8 mouse cellular contexts compared by ENCODE assay signal in the genomic region with DNA sequence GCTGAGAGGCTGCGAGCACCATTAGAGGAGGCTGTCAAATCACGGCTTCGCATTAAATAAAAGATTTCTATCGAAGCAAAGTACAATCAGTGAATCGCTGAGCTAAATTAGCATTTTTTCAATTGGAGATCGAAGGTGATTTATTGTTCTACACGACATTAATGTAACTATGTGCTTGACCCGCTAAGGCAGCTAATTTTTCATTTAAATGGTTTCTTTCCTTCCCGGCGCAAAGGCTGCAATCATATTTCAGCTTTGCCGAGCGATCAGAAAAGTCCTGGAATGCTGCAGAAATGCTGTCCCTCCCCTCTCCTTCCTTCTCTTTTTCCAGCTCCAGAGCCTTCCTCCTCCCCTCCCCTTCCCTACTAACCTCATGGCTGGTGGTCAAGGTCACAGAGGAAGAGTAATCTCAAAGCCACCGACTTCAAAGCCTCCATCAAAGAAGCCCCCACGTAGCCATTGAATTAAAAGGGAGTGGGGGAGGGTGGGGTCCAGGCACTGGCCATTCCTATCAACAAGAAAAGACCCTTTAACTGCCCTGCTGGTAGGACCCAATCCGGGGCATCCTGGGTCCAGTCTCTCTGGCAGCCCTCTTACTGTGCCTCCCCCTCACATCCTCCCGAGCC.
A peak's percentile ranks its signal among the peaks of the same experiment; 100 is the strongest.
DNase-seq lines count a peak whose midpoint lies in the region; ATAC-seq and TF ChIP-seq lines count a peak whose summit lies in the region.

No protein-coding gene starts in this region.

- peak; percentile 47 for ATAC-seq in forebrain, postnatal 0 days
- no peak for ATAC-seq in CD4-positive, CD25-positive, alpha-beta regulatory T cell, adult 4 months

- DNase-seq in layer of hippocampus, adult 2 months (ENCODE audit: low spot score in 2 of 2), result no peak
- DNase-seq in layer of hippocampus, adult 9-11 months, result no peak
- DNase-seq in brain, embryonic 14.5 days (ENCODE audit: low read depth), result peak; percentile 95
- no peak for DNase-seq in forebrain, postnatal 0 days
- peak; percentile 63 for DNase-seq in limb, embryonic 10.5 days (ENCODE audit: low spot score)
- DNase-seq in adipocyte (ENCODE audit: low spot score), result no peak

- TF ChIP-seq CTCF in layer of hippocampus, adult 2 months (conservative IDR thresholded peaks at IDR 0.05), result no peak
- no peak for TF ChIP-seq CTCF in brain, embryonic 14.5 days (IDR thresholded peaks at IDR 0.05; ENCODE audit: borderline replicate concordance, extremely low read depth, insufficient read depth, insufficient read length)
- TF ChIP-seq CTCF in forebrain, postnatal 0 days (IDR thresholded peaks at IDR 0.05; ENCODE audit: low read depth), result no peak
- no peak for TF ChIP-seq CTCF in olfactory bulb, adult 2 months (IDR thresholded peaks at IDR 0.05; ENCODE audit: insufficient read depth, low read depth, low read length)

- WGBS in forebrain, postnatal 0 days, result 1% methylated on average over 16 of the region's 16 CpGs
- WGBS in limb, embryonic 10.5 days, result 1% methylated on average over 16 of the region's 16 CpGs
- 2% methylated on average over 16 of the region's 16 CpGs for WGBS in olfactory bulb, adult 2 months

- H3K27ac ChIP-seq in layer of hippocampus, adult 2 months, result peak overlapping the region; percentile 96
- peak overlapping the region; percentile 98 for H3K27ac ChIP-seq in forebrain, postnatal 0 days (ENCODE audit: low read depth, low read length)
- peak overlapping the region; percentile 92 for H3K27ac ChIP-seq in limb, embryonic 10.5 days
- peak overlapping the region; percentile 45 for H3K27ac ChIP-seq in olfactory bulb, adult 2 months (ENCODE audit: insufficient read depth, low read depth, low read length)

- H3K9ac ChIP-seq in forebrain, postnatal 0 days, result peak overlapping the region; percentile 73

- no peaks in the 10 kb centered on the region for H3K36me3 ChIP-seq in forebrain, postnatal 0 days (ENCODE audit: insufficient read depth)
- H3K36me3 ChIP-seq in limb, embryonic 10.5 days, result no peaks in the 10 kb centered on the region

- peak overlapping the region; percentile 55 for H3K4me3 ChIP-seq in layer of hippocampus, adult 2 months
- peak overlapping the region; percentile 44 for H3K4me3 ChIP-seq in forebrain, postnatal 0 days (ENCODE audit: low read depth, low read length)
- H3K4me3 ChIP-seq in limb, embryonic 10.5 days, result peak overlapping the region; percentile 54
- H3K4me3 ChIP-seq in olfactory bulb, adult 2 months (ENCODE audit: insufficient read depth, low read depth, low read length), result peak overlapping the region; percentile 48

- H3K9me3 ChIP-seq in forebrain, postnatal 0 days (ENCODE audit: low read length), result no peaks in the 10 kb centered on the region
- H3K9me3 ChIP-seq in limb, embryonic 10.5 days (replicated peaks), result no peaks in the 10 kb centered on the region

- no peak for TF ChIP-seq POLR2A in brain, embryonic 14.5 days (IDR thresholded peaks at IDR 0.05; ENCODE audit: borderline replicate concordance, extremely low read depth, insufficient read depth, insufficient read length, poor library complexity, severe bottlenecking)
- no peak for TF ChIP-seq POLR2A in olfactory bulb, adult 2 months (IDR thresholded peaks at IDR 0.05; ENCODE audit: insufficient read depth, low read depth, low read length)

- peak overlapping the region; percentile 74 for H3K4me2 ChIP-seq in forebrain, postnatal 0 days (ENCODE audit: low read depth)

- H3K27me3 ChIP-seq in forebrain, postnatal 0 days (ENCODE audit: insufficient read depth, low read length), result no peaks in the 10 kb centered on the region
- no peaks in the 10 kb centered on the region for H3K27me3 ChIP-seq in limb, embryonic 10.5 days (ENCODE audit: low read depth, poor library complexity, severe bottlenecking)

- peaks cover 12% of the 10 kb centered on the region for H3K4me1 ChIP-seq in forebrain, postnatal 0 days (ENCODE audit: insufficient read depth)
- H3K4me1 ChIP-seq in limb, embryonic 10.5 days, result peaks cover 33% of the 10 kb centered on the region
- H3K4me1 ChIP-seq in olfactory bulb, adult 2 months (ENCODE audit: control insufficient read depth, insufficient read depth, low read length), result peaks cover 7% of the 10 kb centered on the region

Comparison
In these comparisons a context has a peak if more than half of its experiments do, and no peak if none do; other contexts are left out.
1. DNase-seq: peak in brain, embryonic 14.5 days (single experiment) and limb, embryonic 10.5 days (single experiment); none in layer of hippocampus, adult 2 months (0 of 2), layer of hippocampus, adult 9-11 months (single experiment), forebrain, postnatal 0 days (single experiment) and adipocyte (single experiment).
2. H3K27ac ChIP-seq: peak in every context shown above with its lines; median percentile 98 in forebrain, postnatal 0 days; 96 in layer of hippocampus, adult 2 months; 92 in limb, embryonic 10.5 days; 45 in olfactory bulb, adult 2 months.
3. Peak in every context shown above with its lines, with median percentiles within 50 percentile points of each other: H3K4me3 ChIP-seq.